Mouse (Mus musculus) cerebellum, adult 2 months (tissue): ENCODE data around the gene Gm10563.

ENCODE experiments used
- CTCF ChIP-seq: fragments of 200-500 bp; IDR thresholded peaks from 2 replicates; pipeline ENCODE4 v1.5.1; 2011; ENCODE audit warnings: low read depth, mild to moderate bottlenecking, control low read depth, low read length, moderate library complexity, borderline replicate concordance; ENCODE audit not compliant: insufficient read depth
- POLR2A ChIP-seq: fragments of 200-500 bp; IDR thresholded peaks from 2 replicates; pipeline ENCODE4 v1.6.1; 2011; ENCODE audit warnings: low read length, control low read depth, borderline replicate concordance; ENCODE audit not compliant: insufficient read depth

GRCm38 (mm10) chr4:155654456-155655298, 9.5 kb upstream of the Gm10563 start:
- TF ChIP-seq CTCF (no peak), POLR2A (peak; percentile 43; the same call in 1 of the 2 replicates)
